15 mouse cellular contexts compared by ENCODE assay signal in genomic region chr2:144231115-144231514, GRCm38 (mm10). TPM values are rescaled to one million over a fixed set of nuclear protein-coding genes. Genes with fewer than 3 reads are reported as not detected.
DNase-seq lines count a peak whose midpoint lies in the region; ATAC-seq and TF ChIP-seq lines count a peak whose summit lies in the region.
"Had no signal": no experiment of that assay in that cellular context is flagged by ENCODE, and none has a peak within 500 bp of the region (broad histone marks: within the 10 kb centered on the region; RNA-seq: fewer than 3 reads in every experiment).

No protein-coding gene starts in this region.

- H3K36me3 ChIP-seq in heart, postnatal 0 days (replicated peaks; ENCODE audit: control insufficient read depth, insufficient read depth, low read length), result no peaks in the 10 kb centered on the region
- H3K36me3 ChIP-seq in intestine, embryonic 16.5 days (ENCODE audit: control insufficient read depth, insufficient read depth, low read length), result no peaks in the 10 kb centered on the region
- no peaks in the 10 kb centered on the region for H3K36me3 ChIP-seq in forebrain, embryonic 16.5 days (ENCODE audit: control insufficient read depth, insufficient read depth)
- H3K36me3 ChIP-seq in heart, embryonic 11.5 days (ENCODE audit: control insufficient read depth, insufficient read depth, low read length), result no peaks in the 10 kb centered on the region
- H3K36me3 ChIP-seq in embryonic facial prominence, embryonic 10.5 days (replicated peaks), result no peaks in the 10 kb centered on the region
- H3K36me3 ChIP-seq: heart, embryonic 15.5 days had no signal

- no peaks in the 10 kb centered on the region for H3K27me3 ChIP-seq in heart, postnatal 0 days (ENCODE audit: control insufficient read depth, insufficient read depth, low read length)
- H3K27me3 ChIP-seq in intestine, embryonic 16.5 days (replicated peaks; ENCODE audit: control insufficient read depth, insufficient read depth, low read length), result no peaks in the 10 kb centered on the region
- H3K27me3 ChIP-seq in forebrain, embryonic 16.5 days (replicated peaks; ENCODE audit: control insufficient read depth, insufficient read depth, low read length), result no peaks in the 10 kb centered on the region
- no peaks in the 10 kb centered on the region for H3K27me3 ChIP-seq in heart, embryonic 11.5 days (ENCODE audit: control insufficient read depth, insufficient read depth, low read length)
- H3K27me3 ChIP-seq in embryonic facial prominence, embryonic 10.5 days (replicated peaks; ENCODE audit: low read depth, poor library complexity, severe bottlenecking), result no peaks in the 10 kb centered on the region
- H3K27me3 ChIP-seq: heart, embryonic 15.5 days; Patski had no signal

- H3K27ac ChIP-seq in heart, postnatal 0 days (ENCODE audit: low read depth), result no peak overlapping the region
- no peak overlapping the region for H3K27ac ChIP-seq in intestine, embryonic 16.5 days (ENCODE audit: low read length)
- no peak overlapping the region for H3K27ac ChIP-seq in forebrain, embryonic 16.5 days (ENCODE audit: low read length)
- no peak overlapping the region for H3K27ac ChIP-seq in heart, embryonic 11.5 days (ENCODE audit: low read depth, low read length)
- H3K27ac ChIP-seq in embryonic facial prominence, embryonic 10.5 days (replicated peaks), result no peak overlapping the region
- H3K27ac ChIP-seq: heart, embryonic 15.5 days; macrophage had no signal

- intact Hi-C loops in heart, postnatal 14 days (cut with DNase I), result no loop called here

- no peak for DNase-seq in heart, postnatal 0 days (ENCODE audit: low spot score)
- DNase-seq in heart, postnatal 14 days, result no peak
- DNase-seq in MN1 (ENCODE audit: low spot score), result peak; percentile 27
- DNase-seq in embryonic facial prominence, embryonic 10.5 days (ENCODE audit: low spot score), result no peak
- DNase-seq: adrenal gland, adult 8-10 months; gastrocnemius, postnatal 25 days; thymus, adult 2 months had no signal

- H3K4me3 ChIP-seq in heart, postnatal 0 days (ENCODE audit: low read depth, low read length), result no peak overlapping the region
- 0 out of 2 replicates have a peak overlapping the region, but pooled peaks have one; percentile 17 for H3K4me3 ChIP-seq in intestine, embryonic 16.5 days (ENCODE audit: low read length)
- no peak overlapping the region for H3K4me3 ChIP-seq in forebrain, embryonic 16.5 days (replicated peaks; ENCODE audit: low read length)
- H3K4me3 ChIP-seq in heart, embryonic 11.5 days (ENCODE audit: low read depth, low read length), result no peak overlapping the region
- H3K4me3 ChIP-seq in embryonic facial prominence, embryonic 10.5 days, result no peak overlapping the region
- H3K4me3 ChIP-seq: heart, embryonic 15.5 days; myocyte had no signal

- H3K9ac ChIP-seq in heart, postnatal 0 days (replicated peaks; ENCODE audit: low read depth, low read length), result no peak overlapping the region
- no peak overlapping the region for H3K9ac ChIP-seq in intestine, embryonic 16.5 days (ENCODE audit: low read depth, low read length)
- no peak overlapping the region for H3K9ac ChIP-seq in forebrain, embryonic 16.5 days (replicated peaks; ENCODE audit: low read depth, low read length)
- no peak overlapping the region for H3K9ac ChIP-seq in heart, embryonic 11.5 days (ENCODE audit: low read depth, low read length)
- H3K9ac ChIP-seq: heart, embryonic 15.5 days had no signal

- H3K9me3 ChIP-seq in heart, postnatal 0 days (replicated peaks; ENCODE audit: control insufficient read depth, low read length), result 0 out of 2 replicates have a peak, but pooled peaks cover 9% of the 10 kb centered on the region
- H3K9me3 ChIP-seq in intestine, embryonic 16.5 days (ENCODE audit: control insufficient read depth, low read length), result no peaks in the 10 kb centered on the region
- H3K9me3 ChIP-seq in forebrain, embryonic 16.5 days (ENCODE audit: control insufficient read depth, low read length), result peaks cover 2% of the 10 kb centered on the region; the same call in 1 of the 2 replicates
- H3K9me3 ChIP-seq in heart, embryonic 11.5 days (replicated peaks; ENCODE audit: control insufficient read depth, low read length), result no peaks in the 10 kb centered on the region
- peaks cover 4% of the 10 kb centered on the region; the same call in 1 of the 2 replicates for H3K9me3 ChIP-seq in embryonic facial prominence, embryonic 10.5 days

- TF ChIP-seq EP300 in heart, postnatal 0 days (IDR thresholded peaks at IDR 0.05; ENCODE audit: low read depth), result no peak

- TF ChIP-seq CTCF in heart, postnatal 0 days (IDR thresholded peaks at IDR 0.05; ENCODE audit: low read depth), result no peak

- H3K4me1 ChIP-seq in heart, postnatal 0 days (ENCODE audit: control insufficient read depth, insufficient read depth), result peaks cover 7% of the 10 kb centered on the region; the same call in 1 of the 2 replicates
- peaks cover 8% of the 10 kb centered on the region; the same call in 1 of the 2 replicates for H3K4me1 ChIP-seq in intestine, embryonic 16.5 days (ENCODE audit: control insufficient read depth, insufficient read depth, low read length)
- no peaks in the 10 kb centered on the region for H3K4me1 ChIP-seq in forebrain, embryonic 16.5 days (replicated peaks; ENCODE audit: control insufficient read depth, insufficient read depth, low read length)
- no peaks in the 10 kb centered on the region; the same call in 1 of the 2 replicates for H3K4me1 ChIP-seq in heart, embryonic 11.5 days (ENCODE audit: control insufficient read depth, insufficient read depth, low read length)
- H3K4me1 ChIP-seq in embryonic facial prominence, embryonic 10.5 days, result peaks cover 7% of the 10 kb centered on the region

- 0 out of 2 replicates have a peak overlapping the region, but pooled peaks have one; percentile 1 for H3K4me2 ChIP-seq in heart, postnatal 0 days (ENCODE audit: low read depth, low read length)
- peak overlapping the region; percentile 35 for H3K4me2 ChIP-seq in intestine, embryonic 16.5 days (ENCODE audit: low read depth, low read length)
- no peak overlapping the region for H3K4me2 ChIP-seq in forebrain, embryonic 16.5 days (ENCODE audit: low read length)
- no peak overlapping the region for H3K4me2 ChIP-seq in heart, embryonic 11.5 days
- H3K4me2 ChIP-seq: heart, embryonic 15.5 days had no signal

- 64% methylated on average over 5 of the region's 5 CpGs for WGBS in heart, postnatal 0 days
- WGBS in intestine, embryonic 16.5 days, result 63% methylated on average over 5 of the region's 5 CpGs
- 70% methylated on average over 5 of the region's 5 CpGs for WGBS in forebrain, embryonic 16.5 days
- WGBS in heart, embryonic 11.5 days (ENCODE audit: insufficient replicate concordance), result 63% methylated on average over 5 of the region's 5 CpGs
- 77% methylated on average over 5 of the region's 5 CpGs for WGBS in embryonic facial prominence, embryonic 10.5 days

- ATAC-seq in heart, postnatal 0 days (ENCODE audit: insufficient read depth, low read depth), result no peak
- ATAC-seq in intestine, embryonic 16.5 days, result peak; percentile 9; the same call in 1 of the 2 replicates
- ATAC-seq in megakaryocyte-erythroid progenitor cell, adult 5-6 weeks (replicated peaks; ENCODE audit: low FRiP score, low TSS enrichment, poor library complexity, severe bottlenecking), result peak; percentile 79
- no peak for ATAC-seq in forebrain, embryonic 16.5 days
- no peak for ATAC-seq in heart, embryonic 11.5 days (replicated peaks; ENCODE audit: insufficient number of reproducible peaks, low FRiP score, low TSS enrichment)
- ATAC-seq: Patski had no signal

RNA-seq across cellular contexts. Expression of gene Mgme1, which starts 39.3 kb away (rescaled TPM):
- 7.5 and 11.1 TPM in 2 replicates for total RNA-seq in heart, postnatal 0 days (2014; rRNA removed; ENCODE audit: low replicate concordance)
- 12.6 and 14.6 TPM in 2 replicates for polyA plus RNA-seq in heart, postnatal 0 days (2015; fragmentation: Nextera tagmentation; extraction: Ambion mirVana)
- 1 to 10 TPM; 8.5 to 9.6 TPM for total RNA-seq in heart, postnatal 14 days (2021)
- 22.8 and 23.9 TPM in 2 replicates for polyA plus RNA-seq in intestine, embryonic 16.5 days (2015; fragmentation: Nextera tagmentation; extraction: Ambion mirVana)
- 9.5 and 16.1 TPM in 2 replicates for total RNA-seq in megakaryocyte-erythroid progenitor cell, adult 5-6 weeks (2014; fragmentation: Nextera tagmentation)
- total RNA-seq in megakaryocyte-erythroid progenitor cell, adult 5-6 weeks (2017), result 24.7 and 31.8 TPM in 2 replicates
- 10.8 and 11.4 TPM in 2 replicates for polyA plus RNA-seq in forebrain, embryonic 16.5 days (2015; fragmentation: Nextera tagmentation; extraction: Ambion mirVana)
- 16.7 and 20.8 TPM in 2 replicates for polyA plus RNA-seq in heart, embryonic 11.5 days (2014; fragmentation: Nextera tagmentation; extraction: Ambion mirVana)
- 23.2 and 25.1 TPM in 2 replicates for polyA plus RNA-seq in embryonic facial prominence, embryonic 10.5 days (2016; fragmentation: Nextera tagmentation; extraction: Ambion mirVana)

RNA-seq across cellular contexts. Expression of gene Snx5, which starts 39.6 kb away (rescaled TPM):
- 80.2 and 146 TPM in 2 replicates for total RNA-seq in heart, postnatal 0 days (2014; rRNA removed; ENCODE audit: low replicate concordance)
- polyA plus RNA-seq in heart, postnatal 0 days (2015; fragmentation: Nextera tagmentation; extraction: Ambion mirVana), result 55.7 and 65.6 TPM in 2 replicates
- 10 to 100 TPM; 50.4 to 51.9 TPM for total RNA-seq in heart, postnatal 14 days (2021)
- polyA plus RNA-seq in intestine, embryonic 16.5 days (2015; fragmentation: Nextera tagmentation; extraction: Ambion mirVana), result 147 and 149 TPM in 2 replicates
- total RNA-seq in megakaryocyte-erythroid progenitor cell, adult 5-6 weeks (2014; fragmentation: Nextera tagmentation), result 326 and 333 TPM in 2 replicates
- 444 and 510 TPM in 2 replicates for total RNA-seq in megakaryocyte-erythroid progenitor cell, adult 5-6 weeks (2017)
- 55.2 and 64.3 TPM in 2 replicates for polyA plus RNA-seq in forebrain, embryonic 16.5 days (2015; fragmentation: Nextera tagmentation; extraction: Ambion mirVana)
- 114 and 115 TPM in 2 replicates for polyA plus RNA-seq in heart, embryonic 11.5 days (2014; fragmentation: Nextera tagmentation; extraction: Ambion mirVana)
- 128 and 138 TPM in 2 replicates for polyA plus RNA-seq in embryonic facial prominence, embryonic 10.5 days (2016; fragmentation: Nextera tagmentation; extraction: Ambion mirVana)

Comparison
In these comparisons a context has a peak if more than half of its experiments do, and no peak if none do; other contexts are left out.
1. H3K4me2 ChIP-seq: peak in heart, postnatal 0 days (single experiment) and intestine, embryonic 16.5 days (single experiment); none in forebrain, embryonic 16.5 days (single experiment) and heart, embryonic 11.5 days (single experiment).
2. ATAC-seq: peak in intestine, embryonic 16.5 days (single experiment) and megakaryocyte-erythroid progenitor cell, adult 5-6 weeks (single experiment); none in heart, postnatal 0 days (single experiment), forebrain, embryonic 16.5 days (single experiment) and heart, embryonic 11.5 days (single experiment).